Mouse (Mus musculus): ENCODE data around the gene Sln. TPM values are rescaled to one million over a fixed set of nuclear protein-coding genes. Genes with fewer than 3 reads are reported as not detected.

Sln gene
- polyA plus RNA-seq, 1 experiment from 2014 or later = 22.5 TPM

Other genes starting within 250 kb of the Sln start
- 110 and 117 TPM in 2 replicates for gene Acat1, start 239.8 kb upstream of the Sln start, polyA plus RNA-seq (2015; fragmentation: Nextera tagmentation; extraction: Ambion mirVana)
- 32.0 and 35.3 TPM in 2 replicates for gene Cul5, start 180.2 kb upstream of the Sln start, polyA plus RNA-seq (2015; fragmentation: Nextera tagmentation; extraction: Ambion mirVana)
- gene Rab39, start 143.9 kb upstream of the Sln start, polyA plus RNA-seq (2015; fragmentation: Nextera tagmentation; extraction: Ambion mirVana) = 0.26 and 0.44 TPM in 2 replicates
- gene Slc35f2, start 78.6 kb upstream of the Sln start, polyA plus RNA-seq (2015; fragmentation: Nextera tagmentation; extraction: Ambion mirVana) = 6.0 and 7.0 TPM in 2 replicates
- gene Elmod1, start 125.1 kb downstream of the Sln start, polyA plus RNA-seq (2015; fragmentation: Nextera tagmentation; extraction: Ambion mirVana) = 0.23 and 0.26 TPM in 2 replicates
- 0.59 and 0.70 TPM in 2 replicates for gene Tnfaip8l3, start 218.2 kb downstream of the Sln start, polyA plus RNA-seq (2015; fragmentation: Nextera tagmentation; extraction: Ambion mirVana)

Data from lung, embryonic 15.5 days (tissue).